Mouse (Mus musculus): Measurements from ENCODE around the gene Phka1. TPM values are rescaled to one million over a fixed set of nuclear protein-coding genes. Genes with fewer than 3 reads are reported as not detected.
"Not testable (repeated sequence)": the region's sequence is repeated elsewhere in the genome, so short reads cannot be mapped to it uniquely, and the experiment has no call there.

Phka1 gene
- polyA plus RNA-seq (2014; fragmentation: Nextera tagmentation; extraction: Ambion mirVana): 10.9 and 11.5 TPM in 2 replicates

- ATAC-seq (ENCODE audit: insufficient number of reproducible peaks, insufficient read depth, low FRiP score, low read depth): peak; percentile 89; the same call in 1 of the 2 replicates
- WGBS: 21% methylated on average over 51 of the region's 60 CpGs
- H3K27ac ChIP-seq (ENCODE audit: low read length): no peak within 1 kb of the TSS
Measured at GRCm38 (mm10) chrX:102643823-102644572, at the start of gene Phka1. TSS of gene Phka1 (minus strand) at chrX:102644246.

GRCm38 (mm10) chrX:102689252-102689651 is 45.2 kb upstream of the Phka1 start:
- H3K27ac ChIP-seq (ENCODE audit: low read length); ATAC-seq (ENCODE audit: insufficient number of reproducible peaks, insufficient read depth, low FRiP score, low read depth); H3K27me3 ChIP-seq (ENCODE audit: control insufficient read depth, insufficient read depth, low read length); H3K36me3 ChIP-seq (ENCODE audit: control insufficient read depth, insufficient read depth, low read length); H3K9me3 ChIP-seq (ENCODE audit: control insufficient read depth, low read depth, low read length); H3K4me2 ChIP-seq (replicated peaks; ENCODE audit: low read depth, low read length); H3K9ac ChIP-seq (replicated peaks; ENCODE audit: low read depth, low read length); H3K4me3 ChIP-seq (ENCODE audit: low read depth, low read length); H3K4me1 ChIP-seq (ENCODE audit: control insufficient read depth, insufficient read depth, low read length): not testable (repeated sequence)
- WGBS: 18% methylated on average over 4 of the region's 4 CpGs

More at GRCm38 (mm10) chrX:102643823-102644572, at the start of gene Phka1:
- Histone ChIP-seq H3K27me3 (ENCODE audit: control insufficient read depth, insufficient read depth, low read length) (no peaks in the 10 kb centered on the region), H3K4me2 (replicated peaks; ENCODE audit: low read depth, low read length) (peak within 1 kb of the TSS; percentile 44), H3K9me3 (ENCODE audit: control insufficient read depth, low read depth, low read length) (no peaks in the 10 kb centered on the region), H3K36me3 (ENCODE audit: control insufficient read depth, insufficient read depth, low read length) (no peaks in the 10 kb centered on the region), H3K9ac (replicated peaks; ENCODE audit: low read depth, low read length) (peak within 1 kb of the TSS; percentile 36; the same call in 1 of the 2 replicates), H3K4me3 (ENCODE audit: low read depth, low read length) (peak within 1 kb of the TSS; percentile 42), H3K4me1 (ENCODE audit: control insufficient read depth, insufficient read depth, low read length) (no peaks in the 10 kb centered on the region)

DNA sequence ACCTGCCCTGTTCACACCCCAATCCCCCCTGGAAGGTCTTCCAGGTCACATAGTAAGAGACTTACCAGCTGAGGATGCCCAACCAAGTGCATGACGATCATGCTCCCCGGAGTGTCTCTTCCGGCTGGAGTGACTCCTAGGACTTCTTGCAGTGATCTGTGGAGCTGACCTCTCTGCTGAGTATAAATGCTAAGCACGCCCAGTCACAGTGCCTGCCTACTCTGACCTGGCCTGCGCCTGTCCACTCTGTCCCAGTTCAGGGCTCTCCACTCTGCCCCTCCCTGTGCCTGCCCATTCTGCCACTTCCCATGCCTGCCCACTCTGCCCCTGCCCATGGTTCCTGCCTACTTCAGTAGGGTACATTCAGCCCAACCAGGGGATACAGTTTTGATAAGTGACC is 42.8 kb upstream of the Phka1 start, which contains the start of gene Gm3880:
Gm3880 (minus strand) TSS at position 101 of the 400 bp plus-strand sequence.
- not testable (repeated sequence) for H3K36me3 ChIP-seq (ENCODE audit: control insufficient read depth, insufficient read depth, low read length); H3K27ac ChIP-seq (ENCODE audit: low read length); H3K4me3 ChIP-seq (ENCODE audit: low read depth, low read length); H3K4me2 ChIP-seq (replicated peaks; ENCODE audit: low read depth, low read length); H3K9ac ChIP-seq (replicated peaks; ENCODE audit: low read depth, low read length); ATAC-seq (ENCODE audit: insufficient number of reproducible peaks, insufficient read depth, low FRiP score, low read depth); H3K27me3 ChIP-seq (ENCODE audit: control insufficient read depth, insufficient read depth, low read length); H3K9me3 ChIP-seq (ENCODE audit: control insufficient read depth, low read depth, low read length); H3K4me1 ChIP-seq (ENCODE audit: control insufficient read depth, insufficient read depth, low read length)
- WGBS: 88% methylated on average over 5 of the region's 5 CpGs

DNA sequence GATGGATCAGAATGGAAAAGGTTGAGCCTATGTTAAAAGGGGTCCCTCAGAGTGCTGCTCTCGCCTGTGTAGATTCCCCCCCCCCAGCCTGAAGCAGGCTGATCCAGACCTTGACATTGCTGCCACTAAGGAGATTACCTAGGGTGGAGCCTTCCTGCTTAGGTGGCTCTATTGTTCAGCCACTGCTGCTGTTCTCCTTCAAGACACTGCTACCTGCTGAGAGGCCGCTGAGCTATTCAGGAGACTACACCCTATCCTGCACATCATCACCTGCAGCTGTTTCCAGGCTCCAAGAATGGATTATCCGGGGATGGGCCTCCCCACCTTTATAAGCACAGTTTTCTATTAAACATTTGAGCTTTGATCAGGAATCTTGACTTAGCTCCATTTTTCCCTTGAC is 40.7 kb upstream of the Phka1 start:
- WGBS: 54% methylated on average over 3 of the region's 3 CpGs

GRCm38 (mm10) chrX:102666641-102667040 is 22.6 kb upstream of the Phka1 start:
- Histone ChIP-seq H3K4me2 (replicated peaks; ENCODE audit: low read depth, low read length) (no peak overlapping the region), H3K4me3 (ENCODE audit: low read depth, low read length) (no peak overlapping the region), H3K36me3 (ENCODE audit: control insufficient read depth, insufficient read depth, low read length) (no peaks in the 10 kb centered on the region), H3K27ac (ENCODE audit: low read length) (no peak overlapping the region), H3K4me1 (ENCODE audit: control insufficient read depth, insufficient read depth, low read length) (no peaks in the 10 kb centered on the region), H3K9ac (replicated peaks; ENCODE audit: low read depth, low read length) (no peak overlapping the region), H3K9me3 (ENCODE audit: control insufficient read depth, low read depth, low read length) (no peaks in the 10 kb centered on the region), H3K27me3 (ENCODE audit: control insufficient read depth, insufficient read depth, low read length) (no peaks in the 10 kb centered on the region)
- 75% methylated on average over 2 of the region's 2 CpGs for WGBS
- ATAC-seq (ENCODE audit: insufficient number of reproducible peaks, insufficient read depth, low FRiP score, low read depth): no peak

More for the DNA sequence above, 40.7 kb upstream of the Phka1 start:
- H3K27me3 ChIP-seq (ENCODE audit: control insufficient read depth, insufficient read depth, low read length); H3K4me2 ChIP-seq (replicated peaks; ENCODE audit: low read depth, low read length); ATAC-seq (ENCODE audit: insufficient number of reproducible peaks, insufficient read depth, low FRiP score, low read depth); H3K9me3 ChIP-seq (ENCODE audit: control insufficient read depth, low read depth, low read length); H3K27ac ChIP-seq (ENCODE audit: low read length); H3K4me3 ChIP-seq (ENCODE audit: low read depth, low read length); H3K9ac ChIP-seq (replicated peaks; ENCODE audit: low read depth, low read length); H3K36me3 ChIP-seq (ENCODE audit: control insufficient read depth, insufficient read depth, low read length); H3K4me1 ChIP-seq (ENCODE audit: control insufficient read depth, insufficient read depth, low read length): not testable (repeated sequence)

DNA sequence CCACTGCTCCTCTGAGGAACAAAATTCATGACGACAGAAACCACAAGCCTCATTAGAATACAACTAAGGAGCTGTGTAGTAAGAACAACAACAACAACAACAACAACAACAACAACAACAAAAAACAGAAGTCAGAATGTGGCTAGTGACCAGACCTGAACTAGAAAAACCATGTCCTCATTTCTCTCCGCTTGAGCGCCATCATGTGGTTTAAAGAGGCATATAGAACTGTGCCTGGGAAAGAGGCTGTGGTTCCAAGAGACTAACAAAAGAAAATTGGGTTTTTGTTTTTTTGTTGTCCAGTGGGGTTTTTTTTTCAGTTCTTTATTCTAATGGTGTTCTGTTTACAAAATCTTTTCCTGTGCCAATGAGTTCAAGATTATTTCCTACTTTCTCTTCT is 16.7 kb upstream of the Phka1 start:
- H3K36me3 ChIP-seq (ENCODE audit: control insufficient read depth, insufficient read depth, low read length): no peaks in the 10 kb centered on the region
- no peaks in the 10 kb centered on the region for H3K27me3 ChIP-seq (ENCODE audit: control insufficient read depth, insufficient read depth, low read length)
- no peak overlapping the region for H3K4me2 ChIP-seq (replicated peaks; ENCODE audit: low read depth, low read length)
- H3K9ac ChIP-seq (replicated peaks; ENCODE audit: low read depth, low read length): no peak overlapping the region
- no peak overlapping the region for H3K27ac ChIP-seq (ENCODE audit: low read length)
- ATAC-seq (ENCODE audit: insufficient number of reproducible peaks, insufficient read depth, low FRiP score, low read depth): no peak
- H3K9me3 ChIP-seq (ENCODE audit: control insufficient read depth, low read depth, low read length): no peaks in the 10 kb centered on the region
- no peak overlapping the region for H3K4me3 ChIP-seq (ENCODE audit: low read depth, low read length)
- H3K4me1 ChIP-seq (ENCODE audit: control insufficient read depth, insufficient read depth, low read length): no peaks in the 10 kb centered on the region
- 22% methylated on average over 3 of the region's 3 CpGs for WGBS

DNA sequence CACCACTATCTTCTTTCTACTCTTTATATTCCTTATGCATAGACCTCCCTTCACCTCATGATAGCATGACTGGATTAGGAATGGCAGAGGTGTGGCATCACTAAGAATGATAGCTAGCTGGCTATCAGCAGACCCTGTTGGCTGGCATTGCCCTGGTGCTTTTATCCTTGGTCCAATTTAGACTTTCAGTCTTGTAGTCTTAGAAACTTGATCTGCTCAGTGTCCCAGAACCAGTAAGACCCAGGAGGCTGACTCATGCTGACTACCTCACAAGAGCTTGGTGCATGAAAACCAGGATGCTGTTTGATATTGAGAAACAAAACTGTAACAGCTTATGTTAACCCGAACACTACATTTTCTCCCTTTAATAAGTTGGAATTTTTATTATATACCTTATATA is 1.6 kb upstream of the Phka1 start:
- H3K27me3 ChIP-seq (ENCODE audit: control insufficient read depth, insufficient read depth, low read length): no peaks in the 10 kb centered on the region
- WGBS: 91% methylated on average over 1 of the region's 1 CpGs
- H3K4me1 ChIP-seq (ENCODE audit: control insufficient read depth, insufficient read depth, low read length): no peaks in the 10 kb centered on the region
- no peaks in the 10 kb centered on the region for H3K36me3 ChIP-seq (ENCODE audit: control insufficient read depth, insufficient read depth, low read length)
- no peak overlapping the region for H3K4me2 ChIP-seq (replicated peaks; ENCODE audit: low read depth, low read length)
- H3K4me3 ChIP-seq (ENCODE audit: low read depth, low read length): no peak overlapping the region
- no peak overlapping the region for H3K27ac ChIP-seq (ENCODE audit: low read length)
- H3K9me3 ChIP-seq (ENCODE audit: control insufficient read depth, low read depth, low read length): no peaks in the 10 kb centered on the region
- H3K9ac ChIP-seq (replicated peaks; ENCODE audit: low read depth, low read length): no peak overlapping the region
- ATAC-seq (ENCODE audit: insufficient number of reproducible peaks, insufficient read depth, low FRiP score, low read depth): no peak

DNA sequence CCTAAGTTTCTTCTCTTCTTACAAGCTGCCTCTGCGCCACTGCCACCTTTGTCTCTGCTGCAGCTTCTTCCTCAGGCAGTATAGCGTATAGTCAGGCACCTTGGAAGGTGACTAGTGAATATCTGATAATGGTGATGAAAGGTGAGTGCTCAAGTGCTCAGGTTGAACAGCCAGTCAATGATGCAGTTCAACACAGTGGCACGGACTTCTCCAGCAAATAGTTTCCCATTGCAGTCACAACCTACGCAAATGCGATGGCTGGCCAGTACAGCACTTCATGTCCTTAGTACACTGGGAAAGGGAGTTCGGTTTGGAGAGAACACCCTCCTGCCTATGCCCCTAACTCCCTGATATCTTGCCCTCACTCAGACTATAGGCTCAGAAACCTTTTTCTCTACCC is 1.1 kb upstream of the Phka1 start:
- no peaks in the 10 kb centered on the region for H3K4me1 ChIP-seq (ENCODE audit: control insufficient read depth, insufficient read depth, low read length)
- no peaks in the 10 kb centered on the region for H3K36me3 ChIP-seq (ENCODE audit: control insufficient read depth, insufficient read depth, low read length)
- no peaks in the 10 kb centered on the region for H3K9me3 ChIP-seq (ENCODE audit: control insufficient read depth, low read depth, low read length)
- no peak for ATAC-seq (ENCODE audit: insufficient number of reproducible peaks, insufficient read depth, low FRiP score, low read depth)
- H3K9ac ChIP-seq (replicated peaks; ENCODE audit: low read depth, low read length): no peak overlapping the region
- whole genome bisulfite sequencing: 52% methylated on average over 6 of the region's 6 CpGs
- H3K4me3 ChIP-seq (ENCODE audit: low read depth, low read length): no peak overlapping the region; the same call in 1 of the 2 replicates
- H3K27ac ChIP-seq (ENCODE audit: low read length): no peak overlapping the region
- H3K4me2 ChIP-seq (replicated peaks; ENCODE audit: low read depth, low read length): peak overlapping the region; percentile 44
- H3K27me3 ChIP-seq (ENCODE audit: control insufficient read depth, insufficient read depth, low read length): no peaks in the 10 kb centered on the region

Measured in stomach, embryonic 14.5 days (tissue).